Mouse (Mus musculus) forebrain, embryonic 14.5 days (tissue): ENCODE data around the gene Capza2. TPM values are rescaled to one million over a fixed set of nuclear protein-coding genes. Genes with fewer than 3 reads are reported as not detected.

Source experiments
- ATAC-seq: fragments of 200-750 bp; cut with Nextera tagmentation; 2 replicates; pipeline ENCODE4 v1.8.0; 2017; ENCODE audit warnings: mild to moderate bottlenecking, moderate library complexity
- DNase-seq: peaks from one replicate; pipeline ENCODE4 v3.0.0-alpha.2; 2015; ENCODE audit warnings: low spot score
- H3K27ac ChIP-seq: fragments of 300-500 bp; sonication (generic); 2 replicates; pipeline ENCODE4 v1.5.1; 2014; ENCODE audit warnings: low read depth, mild to moderate bottlenecking, control low read depth, low read length, moderate library complexity
- H3K27me3 ChIP-seq: fragments of 300-500 bp; sonication (generic); replicated peaks from 2 replicates; pipeline ENCODE4 v1.6.1; 2014; ENCODE audit warnings: low read length, control low read depth, mixed read lengths; ENCODE audit not compliant: control insufficient read depth, insufficient read depth
- H3K36me3 ChIP-seq: fragments of 300-500 bp; sonication (generic); 2 replicates; pipeline ENCODE4 v1.6.1; 2014; ENCODE audit warnings: low read length, control low read depth; ENCODE audit not compliant: control insufficient read depth, insufficient read depth
- H3K4me1 ChIP-seq: fragments of 300-500 bp; sonication (generic); 2 replicates; pipeline ENCODE4 v1.6.1; 2014; ENCODE audit warnings: antibody characterized with exemption, low read length, control low read depth; ENCODE audit not compliant: control insufficient read depth, insufficient read depth
- H3K4me2 ChIP-seq: fragments of 300-500 bp; sonication (generic); 2 replicates; pipeline ENCODE4 v1.6.1; 2014; ENCODE audit warnings: mild to moderate bottlenecking, control low read depth, low read length
- H3K4me3 ChIP-seq: fragments of 300-500 bp; sonication (generic); 2 replicates; pipeline ENCODE4 v1.5.1; 2014; ENCODE audit warnings: low read depth, low read length, control low read depth
- H3K9ac ChIP-seq: fragments of 300-500 bp; sonication (generic); 2 replicates; pipeline ENCODE4 v1.6.1; 2014; ENCODE audit warnings: mild to moderate bottlenecking, low read length, control low read depth, moderate library complexity
- H3K9me3 ChIP-seq: fragments of 300-500 bp; sonication (generic); replicated peaks from 2 replicates; pipeline ENCODE4 v1.6.1; 2016; ENCODE audit warnings: low read length, control low read depth, mixed read lengths; ENCODE audit not compliant: control insufficient read depth
- WGBS: fragments of 180-500 bp; shearing (Covaris S2); extraction: QIAGEN DNeasy Blood & Tissue Kit; methylation state at CpG from one replicate; pipeline ENCODE4 v1.1.7; 2014; 5-methylcytosine and 5-hydroxymethylcytosine counted together
- polyA plus RNA-seq: library from polyadenylated mRNA; unstranded; fragments of >200 nt; fragmentation: Nextera tagmentation; extraction: Ambion mirVana; gene quantifications from 2 replicates; pipeline ENCODE4 v1.2.1, GENCODE M21; 2014

Capza2 gene
- 276 and 299 TPM in 2 replicates for polyA plus RNA-seq

DNA sequence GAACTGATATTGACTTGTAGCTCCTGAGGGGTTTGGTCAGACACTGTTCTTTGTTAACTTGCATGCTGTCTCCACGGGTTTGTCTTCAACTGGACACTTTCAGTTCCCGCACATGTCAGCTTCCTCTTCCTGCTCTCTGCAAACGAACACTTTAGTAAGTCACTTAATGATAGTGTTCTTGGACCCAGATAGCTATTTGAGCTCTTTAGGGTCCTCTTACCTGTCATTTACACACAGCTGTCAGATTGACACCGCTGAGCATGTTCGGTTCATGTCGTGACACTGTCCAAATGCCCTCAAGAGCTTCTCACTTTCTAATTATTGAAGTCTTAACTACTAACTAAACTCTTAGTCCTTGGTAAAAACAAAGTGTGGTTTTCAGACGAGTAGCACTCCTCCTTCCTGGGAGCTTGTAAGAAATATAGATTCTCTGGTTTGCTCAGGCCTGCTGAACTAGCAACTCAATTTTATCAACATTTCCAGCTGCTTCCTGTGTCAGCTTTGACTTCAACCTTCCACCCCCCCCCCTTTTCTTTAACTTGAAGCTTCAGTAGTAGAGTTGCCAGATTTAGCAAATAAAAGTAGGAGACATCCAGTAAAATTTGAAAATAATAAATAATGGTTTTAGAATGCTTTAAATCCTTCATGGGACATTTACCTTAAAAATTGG is at the start of gene Capza2:
Gene Capza2 (plus strand): TSS at position 620 of the 670 bp plus-strand sequence.
- no peaks in the 10 kb centered on the region for H3K27me3 ChIP-seq

DNA sequence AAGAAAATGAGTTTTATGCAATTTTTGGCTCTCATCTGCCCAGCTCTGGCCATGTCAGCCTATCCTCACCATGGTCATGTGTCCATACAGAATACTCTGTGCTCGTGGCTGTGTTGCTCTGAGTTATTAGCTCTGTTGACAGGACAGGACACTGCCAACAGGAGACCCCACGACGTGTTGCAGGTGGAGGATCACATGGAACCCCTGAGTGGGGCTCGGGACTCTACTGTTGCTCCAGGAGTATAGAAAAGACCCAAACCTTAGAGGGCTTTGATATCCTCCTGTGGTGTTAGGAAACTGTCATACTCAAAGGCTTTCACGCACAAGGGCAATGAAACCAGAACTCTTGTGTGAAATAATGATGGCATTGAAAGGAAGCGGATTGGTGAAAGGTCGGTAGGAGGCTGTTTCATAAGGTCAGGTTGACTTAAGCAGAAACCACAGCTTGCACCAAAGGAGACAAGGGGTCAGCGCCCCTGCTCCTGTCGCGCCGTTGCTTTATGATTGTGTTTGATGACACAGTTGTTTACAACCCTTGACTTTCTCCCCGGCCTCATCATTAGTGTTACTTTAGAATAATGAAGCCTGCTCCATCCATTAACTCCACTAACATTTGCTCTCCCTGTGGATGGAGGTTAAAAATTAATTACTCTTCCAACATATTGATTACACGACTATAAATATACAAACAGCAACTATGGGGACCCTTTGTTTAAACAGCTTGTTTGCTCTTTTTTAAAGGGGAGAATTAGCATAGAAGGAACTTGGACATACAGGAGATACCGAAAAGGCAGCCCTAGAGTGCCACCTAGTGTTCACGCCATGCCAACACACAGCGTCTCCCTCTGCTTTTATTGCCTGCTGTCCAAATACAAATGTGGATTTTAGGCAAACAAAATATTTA is 46.7 kb upstream of the Capza2 start:
- no peak overlapping the region for H3K4me2 ChIP-seq

More for the DNA sequence above, at the start of gene Capza2:
- ATAC-seq, result no peak
- Histone ChIP-seq H3K9me3 (no peaks in the 10 kb centered on the region; the same call in 1 of the 2 replicates), H3K9ac (peak within 1 kb of the TSS; percentile 95), H3K4me2 (peak within 1 kb of the TSS; percentile 56), H3K4me3 (peak within 1 kb of the TSS; percentile 88), H3K4me1 (no peaks in the 10 kb centered on the region), H3K27ac (peak within 1 kb of the TSS; percentile 95), H3K36me3 (no peaks in the 10 kb centered on the region)
- WGBS, result 83% methylated on average over 7 of the region's 7 CpGs
- DNase-seq, result no peak

DNA sequence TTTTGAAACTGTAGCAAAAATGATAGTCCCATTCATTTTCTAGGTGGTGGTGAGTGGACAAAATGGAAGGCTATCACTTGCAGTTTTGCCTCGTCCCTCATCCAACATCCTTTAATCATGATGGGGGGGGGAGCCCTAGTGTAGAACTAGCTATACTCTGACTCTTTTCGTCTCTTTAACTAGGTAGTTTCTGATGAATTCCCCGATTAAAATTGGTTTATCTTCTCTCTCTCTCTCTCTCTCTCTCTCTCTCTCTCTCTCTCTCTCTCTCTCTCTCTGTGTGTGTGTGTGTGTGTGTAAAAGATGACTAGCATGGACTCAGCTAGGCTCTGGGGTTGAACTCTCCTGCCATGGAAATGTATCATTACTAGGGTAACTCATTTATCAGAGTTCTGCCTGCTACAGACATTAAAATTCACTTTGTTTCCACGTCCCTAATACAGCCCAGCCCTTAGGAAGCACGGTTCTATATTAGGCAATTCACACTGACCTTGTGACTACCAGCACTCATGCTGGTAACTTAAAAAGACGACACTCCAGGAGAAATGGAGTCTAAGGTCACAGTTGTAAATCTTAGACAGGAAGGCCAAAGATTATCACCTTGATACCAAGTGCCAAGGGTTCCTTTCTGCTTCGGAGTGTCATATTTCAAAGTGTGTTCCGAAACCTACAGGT is 45.9 kb upstream of the Capza2 start:
- no peaks in the 10 kb centered on the region; the same call in 1 of the 2 replicates for H3K9me3 ChIP-seq
- H3K4me1 ChIP-seq, result no peaks in the 10 kb centered on the region
- WGBS, result 58% methylated on average over 8 of the region's 8 CpGs
- no peak overlapping the region for H3K4me3 ChIP-seq
- H3K27ac ChIP-seq, result no peak overlapping the region
- H3K4me2 ChIP-seq, result no peak overlapping the region
- H3K27me3 ChIP-seq, result no peaks in the 10 kb centered on the region
- no peak for DNase-seq
- peak; percentile 47; the same call in 1 of the 2 replicates for ATAC-seq
- H3K36me3 ChIP-seq, result no peaks in the 10 kb centered on the region
- no peak overlapping the region for H3K9ac ChIP-seq

More for the DNA sequence above, 46.7 kb upstream of the Capza2 start:
- WGBS, result 30% methylated on average over 16 of the region's 16 CpGs
- Histone ChIP-seq H3K4me1 (no peaks in the 10 kb centered on the region), H3K9ac (no peak overlapping the region), H3K9me3 (no peaks in the 10 kb centered on the region; the same call in 1 of the 2 replicates), H3K4me3 (no peak overlapping the region), H3K36me3 (no peaks in the 10 kb centered on the region), H3K27me3 (no peaks in the 10 kb centered on the region), H3K27ac (no peak overlapping the region)
- DNase-seq (peak; percentile 87), ATAC-seq (peak; percentile 93)

DNA sequence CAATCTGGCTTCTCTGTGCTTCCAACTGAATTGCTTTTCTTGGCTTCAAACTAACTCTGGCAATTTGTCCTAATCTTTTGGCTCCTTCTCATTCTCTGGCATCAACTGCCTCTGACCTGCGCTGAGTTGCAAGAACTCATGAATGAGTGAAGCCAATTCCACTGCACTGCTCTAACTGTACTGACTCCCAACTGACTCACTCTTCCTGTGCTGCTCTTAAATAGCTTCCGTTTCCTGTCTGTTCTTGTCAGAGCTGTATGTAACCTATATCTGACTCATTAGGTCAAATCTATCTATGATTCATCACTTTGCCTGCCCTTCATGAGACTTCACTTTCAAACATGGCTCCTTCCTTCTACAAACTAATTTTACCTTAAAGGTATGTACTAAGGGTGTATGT is 42.1 kb upstream of the Capza2 start:
- H3K27ac ChIP-seq, result no peak overlapping the region
- ATAC-seq (no peak), DNase-seq (no peak)
- no peaks in the 10 kb centered on the region for H3K36me3 ChIP-seq
- H3K4me3 ChIP-seq, result no peak overlapping the region
- WGBS, result 94% methylated on average over 2 of the region's 2 CpGs
- H3K27me3 ChIP-seq, result no peaks in the 10 kb centered on the region
- no peak overlapping the region for H3K9ac ChIP-seq
- no peaks in the 10 kb centered on the region; the same call in 1 of the 2 replicates for H3K9me3 ChIP-seq
- no peaks in the 10 kb centered on the region for H3K4me1 ChIP-seq
- H3K4me2 ChIP-seq, result no peak overlapping the region

DNA sequence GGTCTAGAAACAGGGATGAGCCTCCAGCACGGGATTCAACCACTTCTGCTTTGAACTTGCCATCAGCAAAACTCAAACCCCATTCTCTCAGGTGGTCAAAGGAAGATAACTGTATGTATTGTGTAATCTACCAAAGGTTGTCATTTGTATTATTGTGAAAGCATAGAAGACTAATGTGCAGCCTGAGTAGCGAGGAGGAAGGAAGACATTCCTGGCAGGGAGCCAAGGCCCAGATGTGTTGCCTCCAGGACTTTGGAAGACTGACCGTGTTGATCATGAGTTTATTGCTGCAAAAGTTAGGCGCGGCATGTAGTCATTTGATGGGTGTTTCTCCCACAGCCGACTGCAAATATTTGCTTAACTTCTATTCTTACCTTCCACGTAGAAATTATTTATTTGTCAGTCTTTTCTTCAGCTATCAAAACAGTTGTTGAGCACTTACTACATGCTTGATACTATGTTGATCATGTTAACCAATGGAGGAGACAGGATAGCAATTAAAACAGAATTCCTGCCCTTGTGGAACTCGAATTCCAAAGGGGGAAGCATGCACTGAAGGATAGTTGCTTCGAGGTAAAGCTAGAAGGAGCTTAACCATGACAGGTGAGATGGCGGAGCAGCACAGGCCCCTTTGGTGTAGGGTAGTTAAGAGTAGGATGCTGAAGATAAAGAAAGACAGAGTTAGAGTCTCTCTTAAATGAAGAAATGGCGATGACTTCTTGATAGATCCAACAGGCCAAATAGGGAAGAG is 40.1 kb upstream of the Capza2 start:
- Histone ChIP-seq H3K4me1 (no peaks in the 10 kb centered on the region), H3K27me3 (no peaks in the 10 kb centered on the region), H3K4me2 (no peak overlapping the region), H3K36me3 (no peaks in the 10 kb centered on the region), H3K9me3 (no peaks in the 10 kb centered on the region; the same call in 1 of the 2 replicates), H3K4me3 (no peak overlapping the region), H3K9ac (no peak overlapping the region), H3K27ac (no peak overlapping the region)
- 85% methylated on average over 11 of the region's 11 CpGs for WGBS
- no peak for ATAC-seq
- DNase-seq, result no peak

DNA sequence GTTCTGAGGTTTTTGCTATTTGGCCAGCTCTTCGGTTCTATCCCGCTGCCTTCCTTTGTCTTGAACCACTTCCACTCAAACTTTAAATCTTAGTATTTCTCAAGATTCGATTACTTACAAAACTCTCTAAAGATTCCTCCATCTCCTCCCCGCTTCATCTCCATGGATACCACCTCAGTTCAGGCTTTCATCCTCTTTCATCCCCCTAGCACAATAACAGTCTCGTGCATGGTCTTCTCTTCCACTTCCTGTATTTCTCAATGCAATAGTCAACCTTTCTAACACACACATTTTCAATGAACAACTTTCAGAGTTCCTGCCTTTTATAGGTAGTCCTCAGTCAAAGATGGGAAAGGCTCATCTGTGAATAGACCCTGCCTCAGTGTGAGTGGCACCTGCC is 36.7 kb upstream of the Capza2 start:
- H3K4me3 ChIP-seq, result no peak overlapping the region
- 84% methylated on average over 5 of the region's 5 CpGs for whole genome bisulfite sequencing
- no peaks in the 10 kb centered on the region for H3K27me3 ChIP-seq
- ATAC-seq (no peak), DNase-seq (no peak)
- no peak overlapping the region for H3K9ac ChIP-seq
- H3K36me3 ChIP-seq, result no peaks in the 10 kb centered on the region
- no peaks in the 10 kb centered on the region for H3K4me1 ChIP-seq
- no peak overlapping the region for H3K27ac ChIP-seq
- H3K4me2 ChIP-seq, result no peak overlapping the region
- H3K9me3 ChIP-seq, result no peaks in the 10 kb centered on the region; the same call in 1 of the 2 replicates

DNA sequence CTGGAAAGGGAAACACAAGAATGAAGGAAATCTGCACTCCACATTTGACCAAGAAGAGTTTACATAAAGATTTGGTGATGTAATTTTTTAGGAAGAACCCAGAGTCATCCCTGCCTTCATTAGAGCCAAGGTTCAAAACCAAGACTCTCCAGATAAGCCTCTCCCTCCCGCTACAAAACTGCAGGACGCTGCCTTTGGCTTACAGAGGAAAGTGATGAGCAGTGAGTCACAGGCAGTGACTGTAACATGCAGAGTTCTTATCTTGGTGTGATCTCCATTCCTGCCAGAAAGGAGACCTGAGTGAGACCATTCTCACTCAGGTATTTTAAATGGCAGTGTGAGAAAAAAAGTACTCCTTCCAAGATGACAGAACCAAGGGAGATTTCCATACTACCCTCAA is 34.5 kb upstream of the Capza2 start:
- Histone ChIP-seq H3K9me3 (no peaks in the 10 kb centered on the region; the same call in 1 of the 2 replicates), H3K4me1 (no peaks in the 10 kb centered on the region), H3K4me3 (no peak overlapping the region), H3K4me2 (no peak overlapping the region), H3K9ac (no peak overlapping the region), H3K27me3 (no peaks in the 10 kb centered on the region), H3K27ac (no peak overlapping the region), H3K36me3 (no peaks in the 10 kb centered on the region)
- DNase-seq (no peak), ATAC-seq (no peak)
- 63% methylated on average over 2 of the region's 2 CpGs for WGBS

DNA sequence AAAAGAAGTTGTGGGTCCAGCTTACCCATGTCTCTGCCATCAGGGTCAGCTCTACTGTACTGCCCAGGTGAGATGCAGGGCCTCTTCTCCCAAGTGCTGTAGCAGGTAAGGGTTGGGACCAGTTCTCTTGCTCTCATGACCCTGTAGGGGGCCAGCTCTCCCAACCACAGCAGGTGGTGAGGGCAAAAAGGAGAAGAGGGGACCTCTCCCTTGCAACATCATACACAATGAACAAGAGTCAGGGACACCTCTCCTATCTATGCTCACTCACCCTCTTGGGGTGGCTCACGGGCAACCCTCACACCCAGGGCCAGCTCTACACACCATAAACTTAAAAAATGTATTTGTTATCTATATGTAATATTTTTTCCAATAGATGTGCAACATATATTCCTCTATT is 29.1 kb upstream of the Capza2 start:
- Histone ChIP-seq H3K27me3 (no peaks in the 10 kb centered on the region), H3K36me3 (no peaks in the 10 kb centered on the region), H3K4me2 (no peak overlapping the region), H3K4me1 (no peaks in the 10 kb centered on the region), H3K27ac (no peak overlapping the region), H3K9ac (no peak overlapping the region), H3K9me3 (no peaks in the 10 kb centered on the region), H3K4me3 (no peak overlapping the region)
- 90% methylated on average over 1 of the region's 1 CpGs for WGBS
- DNase-seq (no peak), ATAC-seq (no peak)
